Mouse (Mus musculus) CD4-positive, CD25-positive, alpha-beta regulatory T cell, adult 2 months (primary cell): Measurements from ENCODE around the gene Alg10b.
"Not testable (repeated sequence)": the region's sequence is repeated elsewhere in the genome, so short reads cannot be mapped to it uniquely, and the experiment has no call there.

Source experiments
- DNase-seq: peaks from one replicate; pipeline ENCODE4 v3.0.0-alpha.2; 2012; ENCODE audit warnings: low read depth, low spot score

Gene Alg10b

GRCm38 (mm10) chr15:90223969-90224750 lies at the start of gene Alg10b:
Alg10b (plus strand) TSS chr15:90224311.
- DNase-seq = peak; percentile 95

GRCm38 (mm10) chr15:90183108-90183507 lies 41.0 kb upstream of the Alg10b start:
- not testable (repeated sequence) for DNase-seq

GRCm38 (mm10) chr15:90183511-90183910 lies 40.6 kb upstream of the Alg10b start:
- DNase-seq = no peak

GRCm38 (mm10) chr15:90184743-90185142 lies 39.4 kb upstream of the Alg10b start:
- no peak for DNase-seq

- DNase-seq = no peak
These were observed 34.6 kb upstream of the Alg10b start for GRCm38 (mm10) chr15:90189477-90189876.

GRCm38 (mm10) chr15:90213946-90214345 lies 10.2 kb upstream of the Alg10b start:
- no peak for DNase-seq

- peak; percentile 74 for DNase-seq
These were observed 9.2 kb upstream of the Alg10b start for GRCm38 (mm10) chr15:90214913-90215312.

GRCm38 (mm10) chr15:90225058-90225575 lies 1.0 kb downstream of the Alg10b start:
- DNase-seq = peak; percentile 75

GRCm38 (mm10) chr15:90237657-90238056 lies 13.5 kb downstream of the Alg10b start:
- peak; percentile 29 for DNase-seq

- no peak for DNase-seq
These were observed 20.0 kb downstream of the Alg10b start for GRCm38 (mm10) chr15:90244081-90244480.

GRCm38 (mm10) chr15:90249694-90250093 lies 25.6 kb downstream of the Alg10b start:
- DNase-seq = peak; percentile 7

- DNase-seq = no peak
These were observed 58.8 kb downstream of the Alg10b start for GRCm38 (mm10) chr15:90282876-90283275.
